Mouse (Mus musculus): Measurements from ENCODE around the gene Stard10.

The Stard10 gene

DNA sequence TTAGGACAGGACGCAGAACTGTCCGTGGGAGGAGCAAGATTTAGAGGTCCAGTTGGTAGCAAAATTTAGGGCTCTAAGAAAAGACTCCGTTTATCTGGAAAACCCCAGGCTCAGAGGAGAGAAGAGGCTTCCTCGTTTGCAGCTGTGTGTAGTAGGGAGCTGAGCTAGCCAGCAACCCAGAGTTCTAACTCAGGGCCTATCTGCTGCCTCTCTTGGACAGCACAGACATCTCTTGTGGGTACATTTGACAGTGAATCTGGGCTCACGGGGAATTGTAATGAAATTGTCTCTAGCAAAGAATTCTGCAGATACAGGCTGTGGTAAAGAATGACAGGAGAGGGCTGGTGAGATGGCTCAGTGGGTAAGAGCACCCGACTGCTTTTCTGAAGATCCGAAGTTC, 14.2 kb upstream of the Stard10 start:
- no peak for DNase-seq (ENCODE audit: low spot score in 2 of 2)

DNA sequence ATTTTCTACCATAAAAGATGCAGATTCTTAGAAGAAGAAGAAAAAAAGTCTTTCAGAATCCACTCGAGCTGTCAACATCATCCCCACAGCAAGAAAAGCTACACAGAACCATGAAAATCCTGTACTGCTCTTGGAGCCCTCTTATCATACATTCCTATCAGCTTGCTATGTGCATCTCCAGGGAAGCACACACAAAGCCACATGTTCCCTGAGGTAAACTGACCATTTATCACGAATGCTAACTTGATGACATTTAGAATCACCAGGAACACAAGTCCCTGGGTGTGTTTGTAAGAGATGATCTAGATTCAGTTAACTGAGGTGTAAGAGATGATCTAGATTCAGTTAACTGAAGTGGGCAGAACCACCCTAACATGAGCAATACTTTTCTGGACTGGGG, 10.0 kb upstream of the Stard10 start:
- DNase-seq (ENCODE audit: low spot score in 2 of 2), result no peak

DNA sequence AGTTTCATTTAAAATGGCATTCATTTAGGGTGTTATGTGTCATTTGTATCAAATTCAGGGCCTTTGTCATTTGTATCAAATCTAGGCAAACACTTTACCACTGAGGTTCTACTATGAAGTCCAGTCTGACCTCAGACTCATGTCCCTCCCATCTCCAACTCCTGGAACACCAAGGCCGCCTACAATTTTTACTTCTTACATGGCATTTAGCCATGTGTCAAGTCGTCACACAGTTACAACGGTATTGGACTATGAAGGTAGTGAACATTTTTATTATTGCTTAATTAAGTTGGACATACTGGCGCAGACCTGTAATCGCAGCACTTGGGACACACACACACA, 6.9 kb upstream of the Stard10 start:
- DNase-seq (ENCODE audit: low spot score in 2 of 2), result no peak

DNA sequence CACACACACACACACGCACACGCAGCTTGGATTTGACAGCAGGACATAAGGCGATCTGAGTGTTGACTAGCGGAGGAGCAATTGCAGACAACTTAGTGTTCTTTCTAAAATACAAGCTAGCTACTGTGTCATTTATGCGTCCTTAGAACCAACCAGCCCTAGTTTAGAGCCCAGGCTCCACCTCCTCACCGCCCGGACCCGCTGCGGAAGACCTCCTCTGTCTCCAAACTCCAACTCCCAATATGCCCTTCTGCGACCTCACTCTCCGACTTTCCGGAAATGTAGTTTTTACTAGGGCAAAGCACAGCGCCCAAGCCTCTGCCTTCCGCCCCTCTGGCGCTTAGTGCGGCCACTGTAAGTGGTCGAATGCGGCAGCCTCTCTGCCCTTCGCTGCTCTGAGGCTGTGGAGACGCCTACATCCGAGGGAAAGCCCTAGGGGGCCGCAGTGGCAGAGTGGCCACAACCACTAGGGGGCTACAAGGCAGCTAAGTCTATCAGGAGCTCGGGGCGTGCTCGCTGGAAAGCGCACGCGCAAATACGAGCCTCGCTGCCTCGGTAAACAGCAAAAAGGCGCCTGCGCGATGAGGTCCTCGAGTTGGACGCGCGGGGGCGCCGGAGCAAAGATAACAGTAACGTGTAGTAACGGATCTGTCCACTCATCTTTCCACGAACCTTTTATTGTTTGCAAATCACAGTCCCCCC, 6.4 kb upstream of the Stard10 start:
- DNase-seq (ENCODE audit: low spot score in 2 of 2), result peak; percentile 95 to 99

DNA sequence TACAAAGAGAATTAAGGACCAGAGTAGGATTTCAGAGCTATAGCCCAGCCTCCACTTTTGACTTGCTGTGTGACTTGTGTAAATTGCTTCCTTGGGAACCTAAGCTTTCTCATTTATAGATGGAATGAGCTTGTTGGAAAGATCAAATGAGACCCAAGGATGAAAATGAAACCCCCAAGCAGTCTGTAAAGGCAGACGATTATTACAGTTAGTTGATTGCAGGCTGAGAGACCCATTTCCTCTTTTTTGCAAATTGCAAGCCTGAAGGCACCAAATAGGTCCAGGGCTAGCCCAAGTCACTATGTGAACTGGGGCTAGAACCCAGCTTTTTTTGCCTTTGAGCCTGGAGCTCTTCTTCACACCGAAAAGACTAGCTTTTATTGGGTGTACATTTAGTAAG, 5.8 kb upstream of the Stard10 start:
- no peak for DNase-seq (ENCODE audit: low spot score in 2 of 2)

DNA sequence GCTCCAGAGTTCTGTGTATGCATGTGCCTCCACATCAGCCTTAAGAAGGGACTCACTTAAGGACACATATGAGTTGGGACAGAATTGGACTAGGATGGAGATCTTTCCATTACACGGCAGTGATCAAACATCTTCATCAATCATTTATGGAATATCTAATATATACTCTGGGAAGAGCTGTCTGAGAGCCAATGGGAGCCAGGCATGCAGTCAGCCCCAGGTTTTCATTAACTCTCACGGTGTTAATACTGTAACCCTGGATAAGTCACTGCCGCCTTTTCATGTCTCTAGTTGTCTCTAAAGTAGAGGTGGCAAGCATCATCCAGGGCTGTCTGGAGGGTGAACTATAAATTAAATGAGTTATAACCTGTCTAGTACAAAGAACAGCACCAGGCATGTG, 3.9 kb upstream of the Stard10 start:
- DNase-seq (ENCODE audit: low spot score in 2 of 2), result no peak

DNA sequence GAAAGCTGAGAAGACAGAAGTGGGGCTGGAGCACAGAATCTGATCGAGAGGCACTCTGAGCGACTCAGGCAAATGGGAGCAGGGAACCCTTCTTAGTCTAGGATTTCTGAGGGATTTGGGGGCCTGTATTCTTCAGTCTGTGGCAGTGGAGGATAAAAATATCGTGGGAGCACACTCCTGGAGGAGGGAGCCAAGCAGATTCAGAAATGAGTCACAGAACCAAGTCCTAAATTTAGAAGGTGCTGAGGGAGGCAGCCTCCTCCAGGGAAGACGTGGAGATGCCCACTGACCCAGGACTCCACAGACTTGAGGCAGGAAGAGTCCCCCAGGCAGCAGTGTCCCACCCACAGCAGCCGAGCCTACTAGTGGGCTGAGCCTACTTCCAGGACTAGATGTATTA, 2.5 kb upstream of the Stard10 start:
- DNase-seq (ENCODE audit: low spot score in 2 of 2), result peak; percentile 73 to 76

DNA sequence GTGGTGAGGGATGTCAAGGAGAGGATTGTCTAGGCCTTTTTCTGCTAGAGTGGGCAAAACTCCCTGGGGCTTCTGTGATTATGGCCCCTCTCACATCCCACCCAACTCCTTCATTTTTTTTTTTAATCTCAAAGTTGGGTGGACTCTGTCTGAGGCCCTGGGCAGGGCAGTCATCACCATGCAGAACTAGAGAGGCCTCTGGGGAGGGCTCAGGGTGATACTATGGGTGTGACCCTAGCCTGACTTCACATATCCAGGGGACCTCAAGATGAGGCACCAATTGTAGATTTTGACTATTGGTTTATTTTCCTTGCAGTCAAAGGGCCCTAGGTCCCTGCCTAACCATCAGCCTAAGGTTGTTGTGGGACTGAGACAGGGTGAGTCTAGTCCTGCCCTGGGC, 1.2 kb upstream of the Stard10 start:
- DNase-seq (ENCODE audit: low spot score in 2 of 2), result no peak

DNA sequence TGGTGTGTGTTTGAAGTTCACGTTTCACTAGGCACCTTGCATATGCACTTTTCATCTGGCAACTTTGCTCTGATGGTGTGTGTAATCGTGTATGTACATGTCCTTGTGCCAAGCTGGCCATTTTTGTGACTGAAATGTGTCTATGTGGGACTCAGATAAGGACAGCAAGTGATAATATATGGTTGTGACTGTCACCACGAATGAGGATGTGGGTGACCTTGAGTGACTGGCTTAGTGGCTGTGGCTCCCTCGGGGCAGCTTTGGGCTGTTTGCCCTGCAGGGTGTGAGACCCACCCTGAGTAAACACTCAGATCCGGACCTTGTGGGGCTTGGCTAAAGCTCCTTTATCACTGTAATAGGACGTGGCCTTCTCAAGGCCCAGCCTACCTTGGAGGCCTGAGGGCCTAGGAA, 290 bp upstream of the Stard10 start:
- DNase-seq (ENCODE audit: low spot score in 2 of 2), result no peak

DNA sequence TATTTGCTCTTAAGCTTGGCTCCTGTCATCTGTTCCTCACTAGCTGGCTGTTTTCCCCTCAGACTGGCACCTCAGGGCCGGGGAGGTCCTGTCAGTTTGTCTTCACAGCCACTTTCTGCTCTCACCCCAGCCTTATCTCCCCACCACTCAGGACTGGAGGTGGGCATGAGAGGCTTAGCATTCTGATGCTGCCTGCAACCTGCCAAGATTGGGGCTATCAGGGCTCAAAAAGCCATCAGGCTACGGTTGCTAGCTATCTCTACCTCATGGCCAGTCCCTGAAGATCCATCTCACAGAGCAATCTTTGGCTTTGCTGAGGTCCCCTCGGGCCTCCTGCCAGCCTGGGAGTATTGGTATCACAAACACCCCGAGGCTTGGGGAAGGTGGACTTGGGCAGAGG, 2.0 kb downstream of the Stard10 start:
- no peak for DNase-seq (ENCODE audit: low spot score in 2 of 2)

DNA sequence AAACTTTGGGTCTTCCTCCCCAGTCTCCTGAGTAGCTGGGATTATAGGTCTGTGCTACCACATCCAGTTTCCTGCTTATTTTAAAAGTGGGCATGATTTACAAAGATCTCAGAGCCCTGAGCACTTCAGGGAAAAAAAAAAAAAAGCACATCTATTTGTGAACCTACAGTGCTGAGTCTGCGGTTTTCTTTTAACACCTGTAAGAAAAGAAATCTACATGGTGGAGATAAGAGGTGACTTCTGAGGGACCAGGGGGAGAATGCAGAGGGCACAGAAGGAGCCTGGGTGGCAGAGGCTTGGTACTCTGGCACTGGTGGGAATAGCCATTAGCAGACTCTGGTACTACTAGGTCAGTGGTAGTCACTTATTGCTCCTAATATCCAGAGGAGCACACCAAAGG, 2.9 kb downstream of the Stard10 start:
- DNase-seq (ENCODE audit: low spot score in 2 of 2), result no peak

DNA sequence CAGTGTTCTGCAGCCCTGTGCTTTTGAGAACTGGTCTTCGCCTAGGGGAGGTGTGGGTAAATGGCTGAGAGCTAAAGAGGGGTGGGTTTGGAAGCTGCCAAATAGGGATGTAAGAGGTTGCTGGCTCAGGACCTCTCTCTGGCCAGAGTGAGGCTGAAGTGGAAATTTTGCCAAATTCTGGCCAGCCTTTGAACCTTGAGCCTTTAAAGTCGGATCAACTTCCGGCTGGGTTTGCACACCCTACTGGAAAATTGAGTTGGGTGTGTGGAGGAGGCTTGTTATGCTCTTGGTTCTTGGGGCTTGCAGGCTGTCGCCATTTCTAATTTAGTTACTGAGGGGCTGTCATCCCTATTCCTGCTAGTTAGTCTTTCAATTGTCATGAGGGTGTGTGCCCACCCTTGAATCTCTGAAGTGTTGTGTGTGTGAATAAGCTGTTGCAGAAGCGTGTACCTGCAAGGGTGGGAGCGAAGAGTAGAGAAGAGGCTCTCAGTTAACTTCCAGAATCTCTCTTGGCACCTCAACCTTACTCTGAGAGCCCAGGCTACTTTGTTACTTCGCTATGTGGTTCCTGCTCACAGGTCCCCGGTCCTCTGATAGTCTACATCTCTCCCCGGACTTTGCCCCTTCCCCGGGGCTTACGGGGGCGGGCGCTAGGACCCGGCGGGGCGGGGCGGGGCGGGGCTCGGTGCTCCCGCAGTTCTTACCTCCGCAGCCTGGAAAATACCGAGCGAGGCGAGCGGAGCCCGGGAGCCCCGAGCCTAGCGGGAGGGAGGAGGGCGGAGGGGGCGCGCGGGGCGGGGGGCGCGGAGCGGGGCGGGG, 3.7 kb downstream of the Stard10 start:
- DNase-seq (ENCODE audit: low spot score in 2 of 2), result no peak

DNA sequence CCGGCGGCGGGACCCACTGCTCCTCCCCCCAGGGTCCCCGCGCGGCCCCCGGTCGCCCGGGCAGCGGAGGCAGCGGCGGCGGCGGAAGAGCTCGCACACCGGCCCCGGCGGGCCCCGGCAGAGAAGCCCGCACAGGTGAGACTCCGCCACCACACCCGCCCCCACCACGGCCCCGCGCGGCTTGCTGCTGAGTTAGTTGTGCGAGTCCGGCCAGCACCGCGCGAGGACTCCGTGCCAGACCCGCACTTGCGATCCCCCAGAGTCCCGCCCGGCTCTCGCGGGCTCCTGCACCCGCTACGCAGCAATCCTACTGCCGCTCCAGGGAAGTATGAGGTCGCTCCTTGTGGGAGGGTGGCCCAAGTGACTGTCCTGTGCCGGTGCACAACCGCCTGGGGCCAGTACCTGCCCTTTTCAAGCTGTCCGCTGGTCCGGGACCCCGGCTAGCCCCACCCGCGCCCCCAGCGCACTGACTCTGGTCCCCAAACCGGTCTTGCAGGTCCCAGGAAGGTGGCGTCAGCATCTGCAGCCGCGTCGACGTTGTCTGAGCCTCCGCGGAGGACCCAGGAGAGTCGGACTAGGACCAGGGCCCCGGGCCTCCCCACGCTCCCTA, 4.4 kb downstream of the Stard10 start:
- no peak for DNase-seq (ENCODE audit: low spot score in 2 of 2)

DNA sequence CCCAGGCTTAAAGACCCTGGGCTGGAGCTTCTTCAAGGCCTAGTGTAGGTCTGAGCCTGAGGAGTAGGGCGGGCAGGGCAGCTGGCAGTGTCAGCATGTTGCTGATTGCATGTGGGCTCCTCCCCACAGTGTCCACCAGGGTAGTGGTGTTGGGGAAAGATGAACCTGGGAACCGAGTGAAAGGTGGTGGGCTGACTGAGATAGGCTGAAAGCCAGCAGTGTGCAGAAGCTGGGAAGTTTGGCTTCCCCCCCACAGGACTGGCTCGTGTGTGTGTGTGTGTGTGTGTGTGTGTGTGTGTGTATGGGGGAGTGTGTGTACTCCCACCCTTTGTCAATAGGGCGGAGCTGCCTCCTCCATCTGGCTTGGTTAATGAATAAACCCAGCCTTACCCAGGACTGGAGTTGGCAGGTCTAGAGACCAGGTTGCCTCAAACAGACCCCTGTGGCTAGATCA, 6.3 kb downstream of the Stard10 start:
- no peak for DNase-seq (ENCODE audit: low spot score in 2 of 2)

DNA sequence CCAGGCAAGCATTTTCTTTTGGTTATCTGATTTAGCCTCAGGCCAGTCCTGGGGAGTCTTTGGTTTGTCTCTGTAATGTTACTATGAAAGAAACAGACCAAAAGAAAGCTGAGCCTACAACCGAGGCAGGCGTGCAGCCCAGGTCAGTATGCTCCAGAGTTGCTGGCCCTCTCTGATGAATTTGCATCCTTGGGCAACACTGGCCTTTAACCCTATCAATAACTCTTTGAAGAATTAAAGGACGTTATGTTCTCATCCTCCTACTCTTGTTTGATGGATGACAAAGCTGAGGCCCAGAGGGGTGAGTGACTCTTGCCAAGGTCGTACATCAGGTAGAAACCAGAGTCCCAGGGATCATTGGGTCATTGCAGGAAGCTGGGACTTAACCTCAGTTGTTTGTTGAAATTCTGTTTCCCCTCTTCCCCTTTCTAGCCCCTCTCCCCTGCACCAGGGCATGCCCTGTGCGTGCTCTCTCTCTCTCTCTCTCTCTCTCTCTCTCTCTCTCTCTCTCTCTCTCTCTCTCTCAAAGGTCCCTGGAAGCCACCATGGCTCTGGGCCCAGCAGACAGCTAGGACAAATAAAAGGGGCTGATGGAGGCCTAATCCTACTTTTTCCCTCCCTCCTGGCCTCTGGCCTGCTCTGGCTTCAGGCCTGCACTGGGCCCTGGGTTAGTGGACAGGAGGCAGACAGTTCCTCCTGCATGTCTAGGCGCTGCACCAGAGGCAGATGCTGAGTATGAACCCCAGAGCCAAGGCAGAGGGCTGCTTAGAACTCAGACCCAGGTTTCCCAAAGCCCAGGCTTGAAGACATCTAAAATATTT, 7.5 kb downstream of the Stard10 start:
- DNase-seq (ENCODE audit: low spot score in 2 of 2), result no peak

DNA sequence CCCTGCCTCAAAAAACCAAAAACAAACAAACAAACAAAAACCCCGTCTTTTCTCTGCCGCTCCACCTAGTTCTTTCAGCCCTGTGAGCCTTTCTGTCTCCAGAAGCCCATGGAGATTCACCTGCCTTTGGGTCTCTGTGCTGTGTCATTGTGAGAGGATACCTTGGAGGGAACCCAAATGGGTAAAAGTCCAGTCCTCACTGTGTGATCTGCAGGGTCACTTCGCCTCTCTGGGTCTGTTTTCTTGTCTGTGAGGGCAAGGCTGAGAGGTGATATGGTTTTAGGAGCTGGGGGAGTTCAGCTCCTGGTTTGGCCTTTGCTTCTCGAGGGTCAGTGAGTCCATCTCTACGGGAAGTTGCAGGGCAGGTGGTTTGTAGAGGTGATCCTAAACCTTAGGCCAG, 9.1 kb downstream of the Stard10 start:
- no peak for DNase-seq (ENCODE audit: low spot score in 2 of 2)

DNA sequence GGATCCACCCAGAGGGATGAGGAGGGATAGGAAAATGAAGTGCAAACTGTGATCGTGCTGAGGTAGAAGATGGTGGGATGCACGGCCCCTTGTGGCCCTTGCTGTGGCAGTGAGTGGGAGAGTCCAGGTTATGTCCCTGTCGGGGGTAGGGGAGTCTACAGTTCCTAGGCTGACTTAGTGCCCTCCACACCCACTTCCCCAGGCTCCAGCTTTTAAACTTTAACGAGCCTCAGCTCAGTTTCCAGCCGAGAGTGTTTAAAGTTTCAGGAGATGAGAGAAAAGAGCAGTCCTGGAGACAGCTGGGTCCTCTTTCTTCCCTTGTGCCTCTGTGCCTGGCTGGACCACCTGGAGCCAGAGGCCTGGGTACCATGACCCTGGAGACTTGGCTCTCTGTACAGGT, 10.4 kb downstream of the Stard10 start:
- DNase-seq (ENCODE audit: low spot score in 2 of 2), result no peak

DNA sequence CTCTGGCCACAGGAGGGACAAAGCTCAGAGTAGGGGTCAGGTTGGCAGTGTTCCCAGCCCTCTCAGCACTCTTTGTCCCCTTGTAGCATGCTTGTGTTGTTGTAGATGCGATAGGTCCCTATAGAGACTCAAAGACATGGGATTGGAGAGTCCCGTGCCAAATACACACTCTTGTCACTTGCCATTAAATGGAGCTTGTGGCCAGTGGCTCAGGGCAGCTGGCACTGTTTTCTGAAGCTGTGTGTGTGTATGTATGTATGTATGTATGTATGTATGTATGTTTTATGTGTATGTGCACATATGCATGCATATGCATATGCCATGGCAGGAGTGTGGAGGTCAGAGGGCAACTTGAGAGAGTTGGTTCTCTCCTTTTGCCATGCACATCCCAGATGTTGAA, 10.9 kb downstream of the Stard10 start:
- DNase-seq (ENCODE audit: low spot score in 2 of 2), result no peak

DNA sequence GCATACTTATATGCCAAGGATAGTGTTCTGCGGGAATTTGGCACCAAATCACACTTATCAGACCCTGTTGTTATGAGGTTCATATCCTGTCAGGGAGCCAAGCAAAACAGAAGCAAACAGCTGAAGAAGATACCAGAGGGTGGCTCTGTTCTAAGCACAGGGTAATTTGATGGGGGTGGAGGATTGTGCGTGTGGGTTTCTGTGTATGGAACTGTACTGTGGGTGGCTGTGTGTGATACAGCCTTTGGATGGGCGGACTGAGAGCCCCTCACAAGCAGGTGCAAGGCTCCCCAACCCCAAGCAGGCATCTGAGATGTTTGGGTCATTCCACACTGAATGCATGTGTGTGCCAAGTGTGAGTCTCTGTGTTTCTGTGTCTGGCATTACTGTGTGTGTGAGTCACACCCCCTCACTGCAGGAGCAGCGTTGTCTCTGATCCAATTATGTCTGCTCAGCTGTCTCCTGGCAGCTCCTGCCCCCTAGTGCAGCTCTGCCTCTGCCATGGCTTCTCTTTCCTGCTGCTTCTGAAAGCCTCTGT, 11.8 kb downstream of the Stard10 start:
- peak; percentile 59 to 76 for DNase-seq (ENCODE audit: low spot score in 2 of 2)

DNA sequence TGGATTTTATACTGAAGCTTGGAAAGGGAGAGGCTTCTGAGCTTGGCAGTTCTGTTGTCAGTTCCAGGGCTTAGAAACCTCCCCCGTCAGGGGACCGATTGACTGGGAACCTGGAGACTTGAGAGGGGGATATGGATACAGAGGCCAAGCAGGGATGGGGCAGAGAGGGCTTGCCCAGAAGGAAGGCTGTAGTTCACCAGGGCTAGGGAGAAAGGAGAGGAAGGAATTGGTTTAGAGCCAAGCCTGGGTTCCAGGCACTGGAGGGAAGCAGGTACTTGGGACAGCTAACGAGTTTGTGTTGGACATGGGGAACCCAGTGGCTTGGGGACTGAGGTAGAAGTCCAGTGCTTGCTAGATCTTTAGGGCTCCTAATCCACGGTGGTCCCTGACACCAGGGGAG, 12.7 kb downstream of the Stard10 start:
- no peak for DNase-seq (ENCODE audit: low spot score in 2 of 2)

DNA sequence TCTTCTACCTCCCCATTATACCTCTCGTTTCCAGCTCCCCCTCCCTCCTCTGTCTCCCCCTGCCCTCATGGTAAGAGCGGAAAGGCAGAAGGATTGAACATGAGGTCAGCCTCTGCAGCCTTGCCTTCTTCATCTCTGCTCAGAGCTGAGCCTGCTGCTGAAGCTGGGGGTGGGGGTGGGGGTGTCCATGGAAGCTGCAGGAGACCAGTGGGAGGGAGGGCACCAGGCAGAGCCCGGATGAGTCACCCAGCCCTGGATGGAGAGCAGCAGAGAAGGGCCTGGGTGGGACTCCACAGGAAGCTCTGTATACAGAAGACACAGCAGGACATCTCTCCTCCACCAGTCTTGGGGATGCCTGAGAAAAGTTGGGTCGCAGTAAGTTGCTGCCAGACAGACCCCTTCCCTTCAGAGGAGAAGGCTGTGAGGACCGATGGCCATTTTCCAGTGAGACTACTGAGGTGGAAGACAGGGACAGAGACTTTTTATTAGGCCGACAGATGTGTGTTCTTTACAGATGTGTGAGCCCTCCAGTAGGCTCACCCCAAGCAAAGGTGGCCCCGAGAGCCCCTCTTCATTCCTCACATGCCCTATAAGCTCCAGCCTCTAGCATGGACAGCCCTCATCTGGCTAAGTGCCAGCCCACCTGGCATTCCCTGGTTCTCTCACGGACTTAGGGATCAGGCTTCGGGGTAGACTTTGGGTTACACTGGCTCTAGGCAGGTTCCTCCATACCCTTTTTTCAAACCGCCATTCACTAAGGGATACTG, 13.4 kb downstream of the Stard10 start:
- DNase-seq (ENCODE audit: low spot score in 2 of 2), result no peak

Measured in left cerebral cortex, adult 9 months (tissue).